Mouse (Mus musculus) T-cell, adult 66 days (primary cell): ENCODE data around the gene Ccdc80. TPM values are rescaled to one million over a fixed set of nuclear protein-coding genes. Genes with fewer than 3 reads are reported as not detected.

Source experiments
- total RNA-seq, 2 experiments: library from RNA; stranded (reverse); gene quantifications; 3 replicates in 1 of 2; 4 replicates in 1 of 2; pipeline ENCODE4 v1.2.4; 2023

Ccdc80 gene
- under 1 TPM in 1 of 2 experiments, not detected in 1; 0.76 TPM for total RNA-seq

GRCm38 (mm10) chr16:45093137-45093731 lies at the start of gene Ccdc80:
Ccdc80 (plus strand) TSS chr16:45093402.

GRCm38 (mm10) chr16:45158522-45159388 lies 65.6 kb downstream of the Ccdc80 start, which contains the start of the genes Slc35a5 and Atg3:
Slc35a5 (minus strand) TSS chr16:45158706.
Atg3 (plus strand) TSS chr16:45158785.

Other genes with a start within 250 kb of the Ccdc80 start
- gene Cd200r2, start 226.3 kb upstream of the Ccdc80 start, total RNA-seq: under 1 TPM in 1 of 2 experiments, not detected in 1; 0.32 TPM
- 1 to 10 TPM; 1.5 to 1.8 TPM for gene Cd200r3, start 149.7 kb upstream of the Ccdc80 start, total RNA-seq
- 10 to 100 TPM; 21.4 to 27.7 TPM for gene Slc35a5, start 65.3 kb downstream of the Ccdc80 start, total RNA-seq
- 10 to 100 TPM; 47.7 to 47.9 TPM for gene Atg3, start 65.4 kb downstream of the Ccdc80 start, total RNA-seq
- 10 to 100 TPM; 56.7 to 64.3 TPM for gene Btla, start 130.9 kb downstream of the Ccdc80 start, total RNA-seq